Mouse (Mus musculus) kidney, adult 2 months (tissue): ENCODE data around the gene Irs1. TPM values are rescaled to one million over a fixed set of nuclear protein-coding genes. Genes with fewer than 3 reads are reported as not detected.

ENCODE experiments used
- DNase-seq: peaks from one replicate; pipeline ENCODE4 v3.0.0; 2021
- H3K27ac ChIP-seq: fragments of 200-500 bp; 2 replicates; pipeline ENCODE4 v1.5.1; 2012; ENCODE audit warnings: low read depth, low read length, control low read depth, inconsistent platforms; ENCODE audit not compliant: insufficient read depth
- H3K27me3 ChIP-seq: fragments of 200-500 bp; replicated peaks from 2 replicates; pipeline ENCODE4 v1.6.1; 2012; ENCODE audit warnings: mild to moderate bottlenecking, moderate library complexity, low read length, inconsistent platforms; ENCODE audit not compliant: control insufficient read depth, insufficient read depth
- H3K36me3 ChIP-seq: fragments of 200-500 bp; 2 replicates; pipeline ENCODE4 v1.6.1; 2012; ENCODE audit warnings: mild to moderate bottlenecking, moderate library complexity, low read length, inconsistent platforms; ENCODE audit not compliant: control insufficient read depth, insufficient read depth
- H3K4me1 ChIP-seq: fragments of 200-500 bp; 2 replicates; pipeline ENCODE4 v1.6.1; 2011; ENCODE audit warnings: low read length; ENCODE audit not compliant: control insufficient read depth, insufficient read depth
- H3K4me3 ChIP-seq: fragments of 200-500 bp; 2 replicates; pipeline ENCODE4 v1.5.1; 2011; ENCODE audit warnings: mild to moderate bottlenecking, low read depth, low read length, control low read depth; ENCODE audit not compliant: insufficient read depth
- CTCF ChIP-seq: fragments of 200-500 bp; conservative IDR thresholded peaks from 2 replicates; pipeline ENCODE4 v1.5.1; 2011; ENCODE audit warnings: low read depth, mild to moderate bottlenecking, control low read depth, low read length, moderate library complexity, mixed read lengths; ENCODE audit not compliant: insufficient read depth, insufficient read length
- POLR2A ChIP-seq: fragments of 200-500 bp; IDR thresholded peaks from one replicate; pipeline ENCODE4 v1.6.1; 2011; ENCODE audit warnings: low read depth, low read length, control low read depth
- WGBS: fragments of 180-500 bp; shearing (Covaris S2); methylation state at CpG from one replicate; pipeline ENCODE4 v1.1.7; 2018; 5-methylcytosine and 5-hydroxymethylcytosine counted together
- polyA plus RNA-seq: library from polyadenylated mRNA; depleted of rRNA; stranded (reverse); fragments of >200 nt; gene quantifications from 2 replicates; pipeline ENCODE4 v1.2.3, GENCODE M21; 2012

Irs1 gene
- polyA plus RNA-seq, 1 experiment: 7.1 TPM

DNA sequence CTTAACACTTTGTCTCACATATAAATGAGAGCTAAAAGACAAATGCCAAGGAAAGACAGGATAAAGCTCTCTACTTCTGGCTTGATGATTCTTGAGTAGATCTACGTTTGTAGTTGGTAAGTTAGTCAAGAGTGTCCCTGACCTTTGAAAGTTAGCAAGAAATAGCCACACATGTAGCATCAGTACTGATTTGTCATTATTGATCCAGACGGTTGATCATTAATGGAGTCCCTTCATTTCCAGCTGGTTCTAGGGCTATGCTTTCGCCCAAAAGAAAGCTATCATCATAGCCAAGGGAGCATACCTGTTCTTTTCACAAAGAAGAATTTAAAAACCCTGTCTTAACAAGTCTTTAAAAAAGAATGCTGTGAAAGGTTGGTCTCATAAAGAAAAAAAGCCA, 56.6 kb downstream of the Irs1 start:
- H3K36me3 ChIP-seq: no peaks in the 10 kb centered on the region
- no peak for DNase-seq
- 92% methylated on average over 3 of the region's 3 CpGs for WGBS
- no peak overlapping the region for H3K4me3 ChIP-seq
- 0 out of 2 replicates have a peak, but pooled peaks cover 3% of the 10 kb centered on the region for H3K4me1 ChIP-seq
- no peak overlapping the region for H3K27ac ChIP-seq
- H3K27me3 ChIP-seq: no peaks in the 10 kb centered on the region
- TF ChIP-seq POLR2A: no peak
- TF ChIP-seq CTCF: no peak

DNA sequence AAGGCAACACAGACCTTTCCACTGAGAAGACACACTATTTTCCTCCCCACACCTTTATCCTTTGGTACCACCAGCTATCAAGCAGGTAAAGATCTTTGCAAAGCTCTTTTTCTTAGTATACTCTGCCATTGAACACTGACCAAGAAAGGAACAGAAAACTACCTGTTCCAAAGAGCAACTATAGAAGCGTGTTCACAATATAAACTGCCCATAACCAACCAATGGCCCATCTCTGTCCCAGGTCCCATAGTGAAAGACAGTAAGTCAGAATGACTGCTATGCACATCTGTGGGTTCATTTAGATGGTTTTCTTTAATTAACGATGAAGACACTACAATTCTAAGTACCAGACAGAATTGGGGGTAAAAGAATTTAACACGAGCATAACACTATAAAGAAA, 58.4 kb downstream of the Irs1 start, which contains the start of gene Gm9747:
Gm9747 (plus strand) TSS at position 301 of the 400 bp plus-strand sequence.
- 93% methylated on average over 3 of the region's 3 CpGs for WGBS
- H3K4me3 ChIP-seq: no peak within 1 kb of the TSS
- no peaks in the 10 kb centered on the region for H3K4me1 ChIP-seq
- H3K27me3 ChIP-seq: no peaks in the 10 kb centered on the region
- no peak within 1 kb of the TSS for H3K27ac ChIP-seq
- H3K36me3 ChIP-seq: no peaks in the 10 kb centered on the region
- TF ChIP-seq CTCF (no peak), POLR2A (no peak)
- no peak for DNase-seq

DNA sequence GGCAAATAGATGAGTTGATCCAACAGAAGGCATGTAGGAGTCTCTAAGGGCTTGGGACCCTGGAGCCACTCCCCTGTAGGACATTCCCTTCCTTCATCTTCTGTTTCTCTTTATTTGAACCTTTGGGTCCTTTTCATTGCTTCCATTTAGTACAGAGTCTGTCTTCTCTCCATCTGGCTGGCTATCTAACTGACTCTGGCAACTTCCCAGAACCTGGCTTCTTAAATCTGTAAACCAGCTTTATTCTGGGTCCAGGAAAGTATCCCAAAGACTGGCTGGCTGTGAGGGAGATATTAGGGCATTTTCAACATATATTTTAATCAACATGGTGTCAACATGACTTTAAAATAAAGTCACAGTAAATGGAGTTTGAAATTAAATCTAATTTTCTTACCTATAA, 62.4 kb downstream of the Irs1 start:
- H3K27me3 ChIP-seq: no peaks in the 10 kb centered on the region
- no peaks in the 10 kb centered on the region for H3K4me1 ChIP-seq
- H3K27ac ChIP-seq: no peak overlapping the region
- no peaks in the 10 kb centered on the region for H3K36me3 ChIP-seq
- no peak overlapping the region for H3K4me3 ChIP-seq
- DNase-seq: no peak
- no peak for TF ChIP-seq POLR2A
- no peak for TF ChIP-seq CTCF

DNA sequence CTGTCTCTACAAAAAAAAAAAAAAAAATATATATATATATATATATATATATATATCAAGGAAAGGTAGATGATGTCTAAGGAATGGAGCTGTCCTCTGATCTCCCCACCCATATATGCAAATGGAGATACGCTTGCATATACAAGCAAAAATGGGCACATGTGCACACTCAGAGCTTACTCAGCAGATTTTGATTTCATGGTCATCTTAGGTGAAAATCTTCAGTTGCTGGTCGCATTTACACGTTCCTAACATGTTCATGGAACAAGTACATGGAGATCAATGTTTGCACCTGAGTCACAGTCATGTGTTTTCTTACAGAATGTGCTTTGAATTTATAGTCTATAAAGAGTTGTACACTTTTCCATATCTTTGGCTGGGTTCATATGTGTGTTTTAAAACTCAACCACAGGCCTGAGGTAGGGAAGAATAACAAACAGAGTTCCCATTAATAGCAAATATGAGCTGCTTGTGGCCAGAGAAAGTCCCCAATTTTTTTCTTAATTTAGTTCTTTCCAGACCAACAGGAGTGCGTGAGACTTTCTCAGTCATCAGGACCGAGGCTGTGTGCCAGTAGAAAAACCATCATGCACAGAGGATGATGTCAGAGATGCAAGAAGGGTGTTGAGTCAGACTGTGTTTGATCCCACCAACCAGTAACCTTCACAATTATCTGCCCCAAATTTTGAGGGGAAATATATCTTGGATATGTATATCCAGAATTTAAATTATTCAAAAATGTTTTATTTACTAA, 68.0 kb downstream of the Irs1 start:
- Histone ChIP-seq H3K4me3 (no peak overlapping the region), H3K27ac (no peak overlapping the region), H3K36me3 (no peaks in the 10 kb centered on the region), H3K27me3 (no peaks in the 10 kb centered on the region), H3K4me1 (no peaks in the 10 kb centered on the region)
- TF ChIP-seq CTCF: no peak
- TF ChIP-seq POLR2A: no peak
- DNase-seq: no peak
- 90% methylated on average over 5 of the region's 5 CpGs for WGBS

DNA sequence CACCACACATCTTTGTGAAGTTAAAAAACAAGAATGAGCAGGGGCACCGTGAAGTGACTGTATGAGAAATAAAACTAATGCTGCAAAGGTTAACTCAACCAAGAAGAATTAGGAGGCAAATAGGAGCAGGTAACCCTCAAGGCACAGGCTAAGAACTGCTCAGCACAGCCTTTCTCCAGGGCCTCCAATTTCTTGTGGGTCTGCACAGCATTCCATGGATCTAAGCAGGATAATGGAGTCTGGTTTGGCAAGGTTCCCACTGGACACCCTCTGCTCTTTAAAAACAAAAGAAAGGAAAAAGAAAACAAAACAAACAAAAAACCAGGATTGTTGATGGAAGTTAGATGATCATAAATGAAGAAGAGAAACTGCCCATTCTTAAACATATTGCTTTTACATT, 69.8 kb downstream of the Irs1 start:
- DNase-seq: no peak
- Histone ChIP-seq H3K27ac (no peak overlapping the region), H3K4me1 (no peaks in the 10 kb centered on the region), H3K4me3 (no peak overlapping the region), H3K36me3 (no peaks in the 10 kb centered on the region), H3K27me3 (no peaks in the 10 kb centered on the region)
- WGBS: 58% methylated on average over 1 of the region's 1 CpGs
- TF ChIP-seq POLR2A: no peak
- TF ChIP-seq CTCF: no peak

DNA sequence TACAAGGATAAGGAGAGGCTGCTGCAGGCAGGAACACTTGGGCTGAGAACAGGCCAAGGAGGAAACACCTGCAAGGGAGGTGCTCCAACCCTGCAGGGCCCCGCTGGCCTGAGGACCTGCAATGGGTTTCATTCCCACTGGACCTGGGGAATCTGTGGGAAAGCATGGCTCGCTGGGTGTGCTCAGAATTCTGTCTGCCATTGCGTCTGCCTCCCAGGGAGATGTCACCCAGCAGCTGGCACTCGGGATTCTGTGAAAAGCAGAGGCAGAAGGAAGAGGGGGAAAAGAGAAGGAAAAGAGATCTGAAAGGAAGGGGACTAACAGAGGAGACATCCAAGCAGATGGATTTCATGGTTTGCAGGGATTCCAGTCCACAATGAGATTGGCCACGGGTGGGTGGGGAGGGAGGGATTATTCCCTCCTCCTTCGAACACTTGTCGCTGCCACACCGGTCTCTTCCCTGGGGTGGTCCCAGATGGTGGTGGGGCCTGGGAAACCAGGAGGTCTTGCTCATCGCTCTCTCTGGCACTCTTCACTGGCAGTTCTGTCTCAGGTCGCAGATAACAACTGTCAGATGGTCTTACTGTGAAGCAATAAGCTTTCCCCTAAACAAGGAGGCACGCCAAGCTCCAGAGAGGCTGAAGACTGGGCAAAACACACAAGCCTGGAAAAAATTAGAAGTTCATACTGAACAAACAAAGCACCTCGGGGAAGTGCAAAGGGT, 70.4 kb downstream of the Irs1 start:
- 73% methylated on average over 12 of the region's 12 CpGs for WGBS
- no peak for DNase-seq
- TF ChIP-seq CTCF (no peak), POLR2A (no peak)
- H3K36me3 ChIP-seq: no peaks in the 10 kb centered on the region
- no peak overlapping the region for H3K4me3 ChIP-seq
- H3K27me3 ChIP-seq: no peaks in the 10 kb centered on the region
- no peak overlapping the region for H3K27ac ChIP-seq
- no peaks in the 10 kb centered on the region for H3K4me1 ChIP-seq

DNA sequence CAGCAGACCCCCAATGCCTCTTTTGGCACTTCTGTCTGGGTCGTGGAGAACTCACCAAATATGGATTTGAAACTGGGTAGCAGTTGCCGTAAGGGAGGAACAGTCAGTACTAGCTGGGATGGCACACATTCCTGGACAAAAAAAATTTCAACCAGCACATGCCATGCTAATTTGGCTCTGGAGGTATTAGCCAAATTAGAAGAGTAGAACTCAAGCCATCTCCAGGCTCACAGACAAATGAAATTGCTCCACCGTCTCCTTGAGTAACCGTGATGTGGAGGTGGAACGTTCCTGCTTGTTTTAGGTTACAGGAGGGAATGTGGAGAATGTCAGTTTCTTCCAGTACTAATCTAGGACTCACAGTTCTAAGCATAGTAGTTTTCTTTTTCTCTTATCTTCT, 83.7 kb downstream of the Irs1 start:
- no peaks in the 10 kb centered on the region for H3K36me3 ChIP-seq
- 78% methylated on average over 5 of the region's 5 CpGs for WGBS
- no peak overlapping the region for H3K27ac ChIP-seq
- H3K27me3 ChIP-seq: no peaks in the 10 kb centered on the region
- TF ChIP-seq CTCF: no peak
- TF ChIP-seq POLR2A: no peak
- no peaks in the 10 kb centered on the region for H3K4me1 ChIP-seq
- no peak for DNase-seq
- no peak overlapping the region for H3K4me3 ChIP-seq
